Mouse (Mus musculus) CD4-positive helper T cell, adult 2 months (primary cell): ENCODE measurements at regions not wholly inside any gene's neighbourhood (a gene's known extent, or its start where the extent isn't known, plus 50 kb on each side); places are given as distances from the start of the nearest gene placed in this dataset.
"Not testable (repeated sequence)": the region's sequence is repeated elsewhere in the genome, so short reads cannot be mapped to it uniquely, and the experiment has no call there.

ENCODE experiments used
- DNase-seq: peaks from one replicate; pipeline ENCODE4 v3.0.0-alpha.2; 2012; ENCODE audit warnings: low read depth, missing footprints, low spot score

DNA sequence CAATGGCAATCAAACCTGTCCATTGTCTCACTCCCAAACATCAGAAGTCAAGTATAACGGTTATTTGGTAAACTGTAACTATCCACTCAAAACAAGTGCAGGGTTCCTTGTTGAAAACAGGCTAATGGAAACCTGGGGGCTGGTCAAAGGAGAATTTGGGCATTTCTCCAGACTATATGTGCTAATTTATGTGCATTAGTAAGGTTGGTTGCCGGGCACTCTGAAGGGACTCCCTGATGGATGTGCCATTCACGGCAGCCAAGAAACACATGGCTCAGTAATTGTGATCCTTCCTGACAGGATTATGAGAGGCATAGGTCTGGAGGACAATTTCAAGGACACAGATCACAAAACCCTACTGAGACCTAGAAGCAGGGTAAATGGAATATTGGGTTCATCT is 295.5 kb upstream of the Ubash3b start:
- DNase-seq: no peak

DNA sequence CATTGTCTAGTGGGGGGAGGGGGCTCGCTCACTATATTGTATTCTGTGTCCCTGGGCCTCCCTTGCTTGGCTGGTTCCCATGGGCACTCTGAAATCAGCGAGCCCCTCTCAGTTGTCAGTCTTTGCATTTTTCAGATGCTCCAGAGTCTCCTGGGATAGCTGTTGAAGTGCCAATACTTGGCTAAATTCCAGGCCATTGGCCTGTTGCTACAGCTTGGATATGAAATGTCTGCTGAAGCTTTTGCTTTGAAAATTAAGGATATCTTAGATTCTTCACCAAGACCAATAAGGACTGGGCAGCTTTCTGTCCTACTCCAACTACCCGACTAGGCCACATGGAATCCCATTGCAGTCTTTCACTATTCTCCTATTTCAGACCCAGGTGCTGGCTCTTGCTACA is 290.2 kb upstream of the Ubash3b start:
- DNase-seq: no peak

DNA sequence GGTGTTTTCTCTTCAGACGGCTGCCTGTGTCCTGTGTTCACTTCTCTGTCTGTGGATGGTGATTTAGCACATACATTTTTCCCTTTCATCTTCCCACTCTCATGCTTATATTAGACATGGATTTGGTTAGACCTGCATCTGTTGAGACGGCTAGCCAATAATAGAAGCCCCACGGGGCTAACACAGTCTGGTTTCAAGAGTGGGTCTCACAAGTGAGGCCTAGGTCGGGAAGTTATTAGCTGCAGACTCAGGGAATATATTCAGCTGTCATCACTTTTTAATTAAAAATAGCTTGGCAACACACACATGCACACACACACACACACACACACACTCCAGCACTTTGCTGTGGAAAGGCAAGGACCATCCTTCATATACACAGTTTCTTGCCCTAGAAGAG is 287.7 kb upstream of the Ubash3b start:
- DNase-seq: no peak

DNA sequence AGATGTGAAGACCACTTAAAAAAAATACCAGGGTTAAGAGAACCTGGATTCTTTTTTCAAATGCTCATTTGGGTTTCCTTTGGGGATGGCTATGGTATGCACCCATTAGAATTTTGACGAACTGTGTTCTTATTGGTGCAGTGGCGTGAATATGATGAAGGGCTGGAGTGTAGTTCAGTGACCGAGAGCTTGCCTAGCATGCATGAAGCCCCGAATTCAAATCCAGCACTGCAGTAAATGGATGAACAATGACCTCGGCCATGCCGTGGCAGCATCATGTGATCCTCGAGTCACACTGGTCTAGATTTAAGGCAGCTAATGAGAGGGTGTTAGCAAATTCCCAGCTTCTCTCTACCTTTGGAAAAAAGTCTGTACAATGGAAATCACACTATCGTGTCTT is 286.4 kb upstream of the Ubash3b start:
- DNase-seq: no peak

DNA sequence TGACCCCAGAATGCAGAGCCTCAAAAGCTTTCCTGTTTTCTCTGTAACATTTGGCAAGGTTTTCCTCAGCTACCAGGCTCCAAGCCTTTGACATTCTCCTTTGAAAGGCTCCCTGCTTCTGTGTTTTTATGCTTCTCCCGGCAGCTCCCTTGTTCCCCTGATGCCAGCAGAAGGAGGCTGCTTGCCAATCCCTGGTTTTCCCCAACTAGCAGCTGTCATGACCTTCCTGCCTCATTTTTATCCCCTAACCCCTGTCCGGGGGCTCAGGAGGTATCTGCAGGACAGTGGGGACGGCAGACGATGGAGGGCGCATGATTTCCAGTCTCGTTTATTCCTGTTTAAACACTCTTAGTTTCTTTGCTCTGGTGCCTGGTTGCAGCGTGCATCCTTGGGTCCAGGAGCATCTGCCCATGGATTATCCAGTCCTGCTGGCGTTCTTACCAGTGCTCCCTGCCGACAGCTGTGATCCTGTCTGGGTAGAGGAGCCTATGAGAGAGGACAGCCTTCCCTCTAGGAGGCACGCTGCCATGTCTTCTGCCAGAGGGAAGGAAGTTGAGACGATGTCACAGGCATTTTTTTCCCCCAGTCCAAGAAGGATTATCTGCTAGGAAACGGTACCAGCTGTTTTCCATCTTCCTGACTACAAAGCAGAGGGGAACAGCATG is 285.8 kb upstream of the Ubash3b start:
- no peak for DNase-seq

DNA sequence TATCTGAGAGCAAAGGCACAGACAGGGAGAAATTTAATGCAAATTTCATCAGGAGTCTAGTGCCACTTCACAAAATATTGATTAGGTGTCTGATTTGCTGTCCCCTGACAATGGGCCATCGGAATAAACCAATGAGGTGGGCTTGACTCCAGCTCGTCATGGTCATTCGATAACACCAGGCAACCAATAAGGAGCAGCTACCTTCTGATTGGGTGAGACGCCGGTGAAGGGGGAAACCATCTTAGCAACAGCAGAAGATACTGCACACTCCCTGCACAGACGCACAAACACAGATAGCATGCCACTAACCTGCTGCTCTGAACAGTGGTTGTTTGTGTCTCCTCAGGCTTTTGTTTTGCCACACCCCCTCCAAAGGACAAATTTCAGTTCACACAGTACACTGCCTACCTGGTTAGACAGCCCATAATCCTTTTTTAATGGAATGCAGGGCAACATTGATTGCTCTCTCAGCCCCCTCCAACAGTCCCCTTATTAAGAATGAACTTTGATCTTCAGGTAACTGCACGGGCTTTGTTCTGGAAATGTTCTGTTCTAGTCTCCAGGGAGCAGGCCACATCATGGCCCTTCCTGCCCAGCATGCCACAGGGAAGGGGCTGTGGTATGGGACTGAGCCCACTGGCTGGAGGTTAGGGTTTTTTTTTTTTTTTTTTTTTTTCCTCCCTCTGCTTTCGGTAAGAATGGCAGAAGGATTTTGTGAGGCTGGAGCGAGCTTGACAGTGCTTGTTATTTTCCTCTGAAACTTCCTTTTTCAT is 285.1 kb upstream of the Ubash3b start:
- DNase-seq: no peak

DNA sequence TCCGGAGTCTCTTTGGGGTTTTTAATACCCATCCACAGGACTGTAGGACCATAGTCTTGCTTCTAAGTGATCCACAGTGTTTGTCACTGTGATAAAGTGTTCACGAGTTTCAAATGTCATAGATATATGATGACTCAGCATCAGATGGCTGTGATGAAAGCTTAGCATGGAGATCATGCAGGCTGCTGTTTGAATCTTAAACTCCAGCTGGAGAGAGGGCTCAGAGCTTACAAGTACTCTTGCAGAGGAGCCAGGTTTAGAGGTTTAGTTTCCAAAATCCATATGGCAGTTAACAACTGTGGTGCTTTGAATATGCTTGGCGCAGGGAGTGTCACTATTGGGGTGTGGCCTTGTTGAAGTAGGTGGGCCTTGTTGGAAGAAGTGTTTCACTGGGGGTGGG is 280.9 kb upstream of the Ubash3b start:
- DNase-seq: no peak

DNA sequence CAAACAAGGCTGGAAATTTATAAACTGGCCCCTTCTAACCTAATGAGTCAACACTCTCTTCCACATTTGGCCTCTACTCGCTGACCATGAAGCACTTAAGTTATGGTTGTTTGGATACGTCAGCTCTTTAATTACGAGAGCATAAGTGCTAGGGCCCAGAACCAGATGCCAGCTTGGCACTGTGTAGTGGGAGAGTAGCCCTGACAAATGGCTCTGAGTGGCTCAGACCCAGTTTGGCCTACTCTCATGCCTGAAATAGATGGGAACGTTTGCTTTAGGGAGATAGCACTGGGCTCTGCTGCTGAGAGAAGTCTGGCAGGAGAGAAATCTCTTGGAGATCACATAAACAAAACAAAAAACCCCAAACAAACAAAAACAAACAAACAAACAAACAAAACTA is 278.5 kb upstream of the Ubash3b start:
- DNase-seq: no peak

DNA sequence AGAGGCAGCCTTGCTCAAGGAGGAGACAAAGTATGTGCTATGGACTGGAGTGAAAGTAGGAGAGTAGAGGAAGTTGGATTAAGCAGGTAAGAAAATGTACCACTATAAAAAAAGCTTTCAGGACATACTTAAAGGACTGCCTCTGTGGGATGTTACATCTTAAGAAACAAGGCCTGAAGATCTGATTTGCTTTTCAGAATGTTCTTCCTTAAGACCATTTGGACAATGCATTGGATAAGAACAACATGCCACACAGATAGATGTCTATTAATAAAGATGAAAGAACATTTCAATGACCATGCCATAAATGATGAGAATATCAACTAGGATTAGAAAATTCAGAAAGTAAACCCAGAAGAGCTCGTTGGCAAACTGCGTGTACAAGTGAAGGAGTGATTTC is 276.6 kb upstream of the Ubash3b start:
- no peak for DNase-seq

DNA sequence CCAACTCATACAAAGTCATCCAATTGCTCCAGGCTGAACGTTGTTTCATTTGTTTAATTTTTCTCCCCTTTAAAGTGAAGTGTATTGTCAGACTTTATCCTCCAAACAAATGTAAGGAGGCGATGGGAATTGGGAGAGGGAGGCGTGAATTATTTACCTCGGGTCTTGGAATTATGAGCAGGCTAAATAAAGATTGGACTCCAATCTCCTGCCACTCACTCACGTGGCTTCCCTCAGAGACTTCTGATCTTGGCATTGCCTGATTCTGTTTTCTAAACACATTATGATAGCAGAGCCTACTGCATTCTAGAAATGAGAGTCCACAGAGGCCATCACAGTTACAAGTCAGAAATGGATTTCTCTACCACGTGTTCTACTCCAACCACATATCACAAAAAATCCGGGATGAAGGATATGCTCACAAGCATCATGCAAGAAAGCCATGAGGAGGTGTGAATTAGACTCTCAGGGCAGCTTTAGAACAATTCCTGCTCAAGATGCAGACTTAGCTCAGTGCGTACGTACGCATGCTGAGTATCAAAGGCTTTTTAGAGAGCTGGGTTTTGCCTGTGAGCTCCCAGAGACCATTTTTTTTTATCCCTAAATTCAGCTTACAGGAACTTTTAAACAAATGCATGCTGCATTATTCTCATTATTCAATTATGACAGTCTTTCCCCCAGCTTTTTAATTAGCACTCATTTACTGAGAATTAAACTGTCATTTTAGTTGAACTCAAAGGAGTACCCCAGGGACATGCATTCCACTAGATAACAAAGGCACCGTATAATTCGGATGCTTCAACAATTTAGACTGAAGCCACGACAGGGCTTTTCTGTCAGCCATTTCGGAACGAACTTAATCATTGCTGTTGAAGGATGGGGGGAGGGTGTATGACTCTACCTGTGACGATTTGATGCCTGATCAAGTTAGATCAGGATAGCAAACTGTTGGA is 269.2 kb upstream of the Ubash3b start:
- DNase-seq: no peak

DNA sequence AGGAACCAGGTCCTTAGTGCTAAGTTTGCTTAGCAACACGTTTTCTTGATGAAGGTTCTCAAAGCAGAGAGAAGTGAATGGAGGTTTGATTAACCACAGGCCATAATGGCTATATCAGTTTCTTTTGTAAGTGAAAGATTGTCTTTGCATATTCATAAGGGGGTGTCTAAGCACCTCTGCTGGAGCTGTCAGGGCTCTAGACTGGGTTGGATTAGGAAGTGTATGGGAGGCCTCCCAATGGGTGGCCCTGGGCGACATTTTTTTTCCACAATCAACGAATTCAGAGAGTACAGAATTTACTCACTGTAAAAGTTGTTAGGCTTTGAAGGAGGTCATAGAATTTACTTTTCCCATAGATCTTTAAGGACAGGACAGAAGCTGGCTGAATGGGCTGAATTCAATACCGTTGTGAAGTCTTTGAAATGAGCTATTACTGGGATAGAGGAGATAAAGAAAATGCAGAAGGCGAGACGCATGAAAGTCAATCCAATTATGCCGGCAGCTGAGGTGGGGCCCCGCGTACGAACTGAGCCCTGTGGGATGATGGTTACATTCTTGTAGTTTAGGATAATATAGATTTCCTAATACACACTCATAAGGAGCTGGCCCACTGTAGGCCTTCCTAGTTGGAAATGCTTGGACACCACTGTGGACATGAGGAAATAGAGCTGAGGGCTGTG is 268.4 kb upstream of the Ubash3b start:
- DNase-seq: no peak

DNA sequence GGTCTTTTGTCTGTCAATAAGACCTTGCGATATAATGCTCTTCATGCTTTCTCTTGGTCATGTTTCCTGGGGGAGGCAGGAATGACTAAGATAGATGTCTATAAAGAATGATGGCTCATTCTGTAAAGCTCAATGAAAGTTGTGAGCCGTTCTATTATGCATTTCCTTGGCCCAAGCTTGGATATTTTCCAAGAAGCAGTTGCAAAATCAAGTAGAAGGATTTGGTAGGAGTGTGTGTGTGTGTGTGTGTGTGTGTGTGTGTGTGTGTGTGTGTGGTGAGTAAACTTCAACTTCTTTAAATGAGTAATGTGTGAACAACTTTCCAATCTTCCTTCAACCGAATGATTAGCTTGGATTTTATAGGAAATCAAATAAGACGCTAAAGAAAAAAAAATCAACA is 267.7 kb upstream of the Ubash3b start:
- DNase-seq: no peak

DNA sequence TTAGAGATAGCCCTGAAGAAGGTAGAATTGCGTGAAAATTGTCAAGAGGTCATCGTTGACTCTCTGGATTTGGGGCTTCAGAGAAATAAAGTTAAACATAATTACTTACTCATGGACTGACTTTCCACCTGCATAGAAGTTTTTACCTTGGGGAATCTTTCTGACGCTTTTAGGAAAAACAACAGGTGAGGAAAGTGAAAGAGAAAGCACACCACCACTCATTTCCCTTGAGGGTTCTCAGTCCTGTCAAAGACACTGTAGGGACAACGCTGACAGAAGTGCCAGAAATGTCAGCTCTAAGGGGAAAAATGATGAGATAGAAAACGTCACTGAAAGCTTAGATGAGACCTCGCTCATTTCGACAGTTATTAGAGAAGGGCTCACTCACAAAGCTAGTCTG is 265.2 kb upstream of the Ubash3b start:
- DNase-seq: no peak

DNA sequence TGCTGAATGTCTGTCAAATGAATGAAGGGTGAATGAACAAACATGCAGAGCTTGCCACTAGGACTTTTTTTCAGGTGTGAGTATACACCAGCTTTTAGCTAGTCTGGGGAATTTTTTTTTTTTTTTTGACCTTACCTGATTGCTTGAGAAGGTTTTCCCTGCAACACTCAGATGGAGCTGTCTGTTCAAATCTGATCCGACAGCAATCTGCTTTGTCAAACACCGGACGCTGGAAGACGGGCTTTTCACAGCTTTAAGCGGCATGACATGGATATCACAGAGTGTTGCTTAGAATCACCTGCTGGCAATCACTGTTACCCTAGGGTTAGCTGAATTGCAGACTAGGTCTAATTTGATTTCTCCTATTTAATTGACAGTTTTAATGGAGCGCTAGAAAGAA is 263.7 kb upstream of the Ubash3b start:
- DNase-seq: no peak

DNA sequence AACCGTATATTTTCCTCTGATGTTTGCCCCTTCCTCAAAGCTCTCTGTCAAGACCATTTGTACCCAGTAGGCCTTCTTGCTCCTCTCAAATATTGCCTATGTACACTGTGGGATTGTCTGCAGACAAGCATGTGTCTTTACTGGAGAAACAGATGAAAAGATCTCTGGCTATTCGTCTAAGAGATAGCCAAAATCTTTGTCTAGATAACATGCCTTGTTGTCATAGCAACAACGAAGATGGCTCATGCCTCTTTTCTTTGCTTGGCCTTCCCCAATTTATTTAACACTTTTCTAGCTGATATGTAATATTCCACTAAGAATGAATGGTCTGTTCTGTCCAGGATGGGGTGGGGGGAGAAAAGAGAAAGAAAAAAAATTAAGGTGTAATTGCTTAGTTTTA is 252.3 kb upstream of the Ubash3b start:
- no peak for DNase-seq

DNA sequence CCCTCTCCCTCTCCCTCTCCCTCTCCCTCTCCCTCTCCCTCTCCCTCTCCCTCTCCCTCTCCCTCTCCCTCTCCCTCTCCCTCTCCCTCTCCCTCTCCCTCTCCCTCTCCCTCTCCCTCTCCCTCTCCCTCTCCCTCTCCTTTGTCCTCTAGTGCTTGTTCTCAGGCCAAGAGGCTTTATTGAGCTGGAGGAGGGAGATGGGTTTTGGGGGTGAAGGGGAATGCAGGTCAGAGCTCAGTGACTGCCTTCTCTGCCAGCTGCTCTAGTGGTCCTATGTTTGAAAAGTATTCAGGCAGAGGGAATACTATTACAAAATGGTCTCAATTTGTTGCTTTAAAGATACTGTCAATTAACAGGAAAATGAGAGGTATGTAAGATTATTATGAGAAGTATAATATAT is 251.6 kb upstream of the Ubash3b start:
- not testable (repeated sequence) for DNase-seq

DNA sequence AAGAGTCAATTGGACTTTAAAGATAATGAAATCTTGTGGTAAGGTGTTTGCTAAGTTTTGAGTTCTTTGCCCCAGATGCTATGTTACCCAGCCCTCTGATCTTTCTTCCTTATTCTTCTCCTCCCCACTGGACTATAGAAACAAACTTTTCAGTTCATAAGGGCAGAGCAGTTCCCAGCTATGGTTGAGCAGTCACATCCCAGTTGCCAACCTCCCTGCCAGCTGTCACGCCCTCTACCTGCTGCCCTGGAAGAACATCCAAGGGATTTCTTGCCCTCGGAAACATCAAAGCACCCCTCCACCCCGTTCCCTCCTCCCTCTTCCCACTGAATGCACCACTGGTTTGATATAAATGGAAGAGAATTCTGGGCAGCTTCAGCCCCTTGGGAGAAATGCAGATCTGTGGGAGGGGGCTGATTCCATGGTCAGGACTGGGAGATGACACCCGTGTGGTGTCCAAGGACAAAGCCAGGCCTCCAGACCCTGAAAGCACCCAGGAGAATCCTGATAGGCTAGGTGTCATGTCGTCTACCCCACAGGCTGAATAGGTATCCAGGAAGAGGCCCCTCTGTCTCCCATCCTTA is 250.8 kb upstream of the Ubash3b start:
- no peak for DNase-seq

DNA sequence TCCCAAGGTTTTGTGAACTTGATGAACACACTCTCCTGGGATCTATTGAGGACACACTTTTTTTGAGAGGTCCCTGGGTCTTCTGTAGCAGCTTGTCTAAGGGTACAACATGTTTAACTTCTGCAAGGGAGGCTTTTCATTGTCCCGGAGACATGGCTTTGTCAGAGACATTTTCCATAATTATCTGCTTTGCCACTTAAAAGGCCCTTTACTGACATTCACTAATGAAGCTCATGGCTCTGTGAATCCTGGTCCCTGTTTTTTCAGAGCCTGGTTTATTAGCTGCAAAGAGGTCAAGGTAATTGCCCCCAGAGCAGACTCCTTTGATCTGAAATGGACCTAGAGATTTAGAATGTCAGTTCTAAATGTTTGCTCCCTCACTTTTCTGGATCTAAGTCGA is 246.8 kb upstream of the Ubash3b start:
- no peak for DNase-seq

DNA sequence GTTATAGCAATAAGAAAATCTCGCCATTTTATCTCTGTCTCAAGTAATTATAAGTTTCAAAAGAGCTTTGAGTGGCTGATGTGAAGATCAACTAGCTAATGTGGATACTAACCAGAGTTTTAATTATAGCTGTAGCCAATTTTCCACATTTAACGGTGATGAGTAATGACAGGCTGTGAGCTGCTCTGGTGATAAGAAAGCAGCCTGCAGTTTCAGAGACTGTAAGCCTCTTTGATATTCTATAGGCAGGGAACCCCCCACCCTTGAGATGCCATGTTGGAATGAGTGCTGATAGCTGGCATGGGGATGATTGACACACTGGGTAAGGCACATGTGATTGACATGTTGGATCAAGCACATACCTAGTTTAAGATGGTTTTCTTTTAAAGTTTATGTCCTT is 245.6 kb upstream of the Ubash3b start:
- no peak for DNase-seq

DNA sequence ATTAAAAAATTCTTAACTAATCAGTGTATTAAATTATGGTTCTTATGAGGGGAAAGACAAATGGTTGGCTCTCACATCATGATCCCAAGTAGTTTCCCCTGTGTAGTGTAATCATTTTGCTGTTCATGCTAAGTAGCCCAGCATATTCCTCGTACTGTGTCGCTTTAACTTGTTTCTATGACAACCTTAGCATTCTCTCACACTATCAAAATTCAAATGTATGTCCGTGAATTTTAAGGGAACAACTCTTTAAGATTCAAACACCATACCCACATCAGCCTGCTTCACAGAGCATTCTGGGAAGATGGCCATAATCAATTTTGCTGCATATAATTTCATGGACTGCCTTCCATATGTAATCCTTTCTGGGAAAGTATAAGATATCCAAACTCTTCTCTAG is 241.4 kb upstream of the Ubash3b start:
- DNase-seq: no peak

DNA sequence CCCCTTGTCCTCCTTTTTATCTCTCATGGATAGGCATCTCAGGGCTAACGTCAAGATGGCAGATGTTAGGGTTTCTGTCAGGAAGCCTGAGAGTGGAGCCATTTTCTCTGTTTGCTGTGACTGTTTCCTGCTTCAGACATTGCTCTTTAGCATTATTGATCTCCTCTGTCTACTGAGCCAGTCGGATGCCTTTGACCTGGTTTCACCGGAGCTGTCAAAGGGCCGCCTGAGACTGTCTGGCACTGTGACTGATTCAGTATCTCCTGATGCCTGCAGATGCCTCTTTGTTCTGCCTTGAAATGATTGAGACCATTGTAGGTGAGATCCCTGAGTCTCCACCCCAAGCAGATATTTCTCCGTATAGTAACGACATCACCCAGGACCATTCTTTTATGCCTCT is 239.5 kb upstream of the Ubash3b start:
- no peak for DNase-seq
